Comparison of ENCODE assay signal across 8 mouse cellular contexts in genomic region chr1:88699856-88700791, GRCm38 (mm10). TPM values are rescaled to one million over a fixed set of nuclear protein-coding genes. Genes with fewer than 3 reads are reported as not detected.
DNase-seq lines count a peak whose midpoint lies in the region; ATAC-seq lines count a peak whose summit lies in the region.

No protein-coding gene starts in this region.

- H3K9ac ChIP-seq in stomach, embryonic 16.5 days (ENCODE audit: low read length), result peak overlapping the region; percentile 93

- no peaks in the 10 kb centered on the region for H3K9me3 ChIP-seq in megakaryocyte, embryonic 14.5 days
- H3K9me3 ChIP-seq in stomach, embryonic 16.5 days (replicated peaks; ENCODE audit: control insufficient read depth, low read length), result no peaks in the 10 kb centered on the region

- peaks cover 28% of the 10 kb centered on the region for H3K4me1 ChIP-seq in megakaryocyte, embryonic 14.5 days
- peaks cover 17% of the 10 kb centered on the region for H3K4me1 ChIP-seq in stomach, embryonic 16.5 days (ENCODE audit: control insufficient read depth, insufficient read depth, low read length)

- ATAC-seq in megakaryocyte, adult 5-6 weeks (ENCODE audit: poor library complexity, severe bottlenecking), result no peak
- no peak for ATAC-seq in stomach, embryonic 16.5 days (ENCODE audit: insufficient read depth, low FRiP score)

- peaks cover 69% of the 10 kb centered on the region for H3K27me3 ChIP-seq in megakaryocyte, embryonic 14.5 days (replicated peaks)
- H3K27me3 ChIP-seq in stomach, embryonic 16.5 days (ENCODE audit: control insufficient read depth, insufficient read depth, low read length), result no peaks in the 10 kb centered on the region

- peak overlapping the region; percentile 89 for H3K4me2 ChIP-seq in stomach, embryonic 16.5 days (ENCODE audit: low read depth, low read length)

- H3K4me3 ChIP-seq in megakaryocyte, embryonic 14.5 days (replicated peaks), result peak overlapping the region; percentile 95
- peak overlapping the region; percentile 84 for H3K4me3 ChIP-seq in stomach, embryonic 16.5 days (replicated peaks; ENCODE audit: low read length)

- peak overlapping the region; percentile 88 for H3K27ac ChIP-seq in stomach, embryonic 16.5 days (ENCODE audit: low read length)

- 13% methylated on average over 25 of the region's 25 CpGs for WGBS in stomach, embryonic 16.5 days

- H3K36me3 ChIP-seq in megakaryocyte, embryonic 14.5 days (replicated peaks; ENCODE audit: low read length), result peaks cover 2% of the 10 kb centered on the region
- H3K36me3 ChIP-seq in stomach, embryonic 16.5 days (ENCODE audit: control insufficient read depth, insufficient read depth, low read length), result no peaks in the 10 kb centered on the region

- DNase-seq in cerebellum, adult 9-10 months, result peak; percentile 73
- DNase-seq in heart, adult 9 months (ENCODE audit: low spot score in 2 of 2), result peak; percentile 6 to 15
- peak; percentile 29 for DNase-seq in kidney, adult 9 months
- peak; percentile 62 for DNase-seq in lung, postnatal 10 days
- no peak for DNase-seq in layer of hippocampus, postnatal 36 days

RNA-seq across cellular contexts. Expression of gene Arl4c, which starts 1.9 kb away (rescaled TPM):
- polyA plus RNA-seq in megakaryocyte, embryonic 14.5 days (2012; ENCODE audit: insufficient read depth, low replicate concordance), result 1.2 and 11.0 TPM in 2 replicates
- total RNA-seq in megakaryocyte, adult 5-6 weeks (2015), result 25.3 and 27.4 TPM in 2 replicates
- 36.0 and 39.1 TPM in 2 replicates for total RNA-seq in megakaryocyte, adult 5-6 weeks (2017)
- polyA plus RNA-seq in stomach, embryonic 16.5 days (2015; fragmentation: Nextera tagmentation; extraction: Ambion mirVana), result 6.6 and 6.9 TPM in 2 replicates
- 10 to 100 TPM; 26.1 to 29.0 TPM for total RNA-seq in layer of hippocampus, postnatal 36 days (2021)

Comparison
In these comparisons a context has a peak if more than half of its experiments do, and no peak if none do; other contexts are left out.
1. DNase-seq: peak in cerebellum, adult 9-10 months (single experiment), heart, adult 9 months (2 of 2), kidney, adult 9 months (single experiment) and lung, postnatal 10 days (single experiment); none in layer of hippocampus, postnatal 36 days (0 of 2).